Mouse (Mus musculus) spleen, postnatal 36 days (tissue): Measurements from ENCODE around the gene Mphosph6.

Experiments used
- DNase-seq, 2 experiments: peaks; one replicate each; pipeline ENCODE4 v3.0.0; 2022; ENCODE audit warnings: low spot score in 2 of 2, mixed read lengths in 1 of 2

Gene Mphosph6

DNA sequence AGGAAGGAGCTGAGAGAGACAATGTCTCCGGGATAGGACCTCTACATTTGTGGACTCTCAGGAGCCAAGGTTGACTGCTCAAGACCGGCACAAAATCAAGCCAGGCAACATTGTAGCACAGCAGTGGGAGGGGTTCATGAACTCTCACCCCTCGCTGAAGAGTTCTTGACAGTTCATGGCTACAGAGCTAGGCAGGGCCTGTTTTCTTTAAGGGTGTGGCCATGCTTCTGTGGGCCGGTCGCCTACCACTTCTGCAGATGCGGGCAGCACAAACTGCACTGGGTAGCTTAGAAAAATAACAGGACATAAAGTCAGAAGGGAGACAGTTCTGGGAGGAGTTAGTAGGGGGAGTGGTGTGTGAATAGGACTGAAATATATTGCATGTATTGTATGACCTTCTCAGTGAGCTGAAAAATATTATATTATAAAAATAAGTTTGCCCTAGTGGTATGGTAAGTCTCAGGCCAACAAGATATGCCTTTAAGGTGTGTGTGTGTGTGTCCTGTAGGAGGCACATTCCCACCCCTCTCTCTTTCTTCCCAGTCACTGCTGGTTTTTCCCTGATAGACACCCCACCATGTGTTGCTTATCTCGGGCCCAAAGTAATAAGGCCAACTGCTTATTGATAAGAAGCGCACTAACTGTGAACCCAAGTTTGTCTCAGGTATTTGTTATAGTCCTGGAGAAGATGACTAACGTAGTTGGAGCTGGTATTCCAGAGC lies 30.5 kb downstream of the Mphosph6 start:
- no peak for DNase-seq

DNA sequence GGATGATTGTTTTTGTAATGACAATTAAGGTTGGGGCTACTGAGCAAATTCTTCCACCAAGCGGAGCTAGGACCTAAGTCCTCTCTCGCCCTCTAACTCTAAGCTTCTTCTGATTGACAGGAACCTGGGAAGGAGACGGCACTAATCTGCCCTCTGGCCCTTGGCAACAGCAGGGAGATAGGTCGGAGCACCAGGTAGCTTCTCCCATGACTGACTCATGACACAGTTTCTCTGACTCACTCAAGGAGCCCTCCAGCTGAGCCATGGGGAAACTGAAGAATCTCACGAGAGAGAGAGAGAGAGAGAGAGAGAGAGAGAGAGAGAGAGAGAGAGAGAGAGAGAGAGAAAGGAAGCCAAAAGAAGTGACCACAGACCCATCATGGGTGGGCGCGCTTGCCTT lies 32.8 kb downstream of the Mphosph6 start:
- no peak for DNase-seq

- DNase-seq = no peak
Observed at GRCm38 (mm10) chr8:117765947-117766346, 35.8 kb downstream of the Mphosph6 start.

GRCm38 (mm10) chr8:117764625-117765024 lies 37.1 kb downstream of the Mphosph6 start:
- no peak for DNase-seq

DNA sequence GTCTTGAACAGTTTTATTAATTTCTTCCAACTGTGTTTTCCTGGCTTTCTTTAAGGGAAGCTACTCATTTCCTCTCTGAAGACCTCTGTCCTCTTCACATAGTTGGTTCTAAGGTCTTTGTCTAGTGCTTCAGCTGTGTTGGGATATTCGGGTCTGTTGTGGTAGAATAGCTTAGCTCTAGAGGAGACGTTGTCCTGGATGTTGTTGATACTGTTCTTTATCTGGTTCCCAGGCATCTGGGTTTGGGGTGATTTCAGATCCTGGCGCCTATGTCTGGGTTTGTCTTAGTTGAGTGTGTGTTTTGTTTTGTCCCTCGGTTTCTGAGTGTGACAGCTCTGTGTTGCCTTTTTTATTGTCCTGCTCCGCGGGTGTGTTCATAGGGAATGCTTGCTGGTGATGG lies 39.0 kb downstream of the Mphosph6 start:
- no peak for DNase-seq

GRCm38 (mm10) chr8:117757900-117758299 lies 43.8 kb downstream of the Mphosph6 start:
- DNase-seq = no peak

- DNase-seq = no peak
Observed at GRCm38 (mm10) chr8:117749436-117749835, 52.3 kb downstream of the Mphosph6 start.

DNA sequence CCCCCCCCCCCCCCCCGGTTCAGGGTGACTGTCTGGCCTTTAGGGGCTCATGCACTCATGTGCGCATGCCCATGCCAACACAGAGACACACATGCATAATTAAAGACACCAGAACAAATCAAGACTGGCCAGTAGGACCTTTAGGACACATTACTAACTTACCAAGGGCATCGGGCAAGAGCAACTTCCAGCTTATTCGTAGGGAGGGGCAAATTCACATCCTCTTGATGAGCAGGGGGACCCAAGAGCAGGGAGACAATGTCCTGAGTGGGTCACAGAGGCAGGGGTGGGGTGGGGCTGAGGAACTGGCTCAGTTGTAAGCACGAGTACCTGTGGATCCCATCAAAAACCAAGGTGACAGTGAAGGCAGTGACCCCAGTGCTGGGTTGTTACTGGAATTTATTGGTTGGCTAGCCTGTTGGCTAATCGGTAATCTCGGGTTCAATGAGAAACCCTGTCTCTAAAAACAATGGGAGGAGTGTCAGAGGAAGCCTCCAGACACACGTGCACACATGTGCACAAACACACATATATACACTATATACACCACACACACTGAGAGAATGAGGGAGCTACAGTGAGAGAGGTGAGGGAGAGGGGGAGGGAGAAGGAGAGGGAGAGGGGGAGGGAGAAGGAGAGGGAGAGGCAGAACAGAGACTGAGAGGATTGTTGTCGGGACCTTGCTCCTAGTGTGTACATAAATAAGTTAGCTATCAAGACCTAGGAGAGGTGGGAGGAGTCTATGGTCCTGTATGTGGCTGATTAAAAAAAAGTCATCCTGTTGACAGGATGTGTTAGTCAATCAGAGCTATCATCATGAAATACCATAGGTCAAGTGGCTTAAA lies 53.6 kb downstream of the Mphosph6 start:
- DNase-seq = no peak

- no peak for DNase-seq
Observed at GRCm38 (mm10) chr8:117747428-117747827, 54.3 kb downstream of the Mphosph6 start.

DNA sequence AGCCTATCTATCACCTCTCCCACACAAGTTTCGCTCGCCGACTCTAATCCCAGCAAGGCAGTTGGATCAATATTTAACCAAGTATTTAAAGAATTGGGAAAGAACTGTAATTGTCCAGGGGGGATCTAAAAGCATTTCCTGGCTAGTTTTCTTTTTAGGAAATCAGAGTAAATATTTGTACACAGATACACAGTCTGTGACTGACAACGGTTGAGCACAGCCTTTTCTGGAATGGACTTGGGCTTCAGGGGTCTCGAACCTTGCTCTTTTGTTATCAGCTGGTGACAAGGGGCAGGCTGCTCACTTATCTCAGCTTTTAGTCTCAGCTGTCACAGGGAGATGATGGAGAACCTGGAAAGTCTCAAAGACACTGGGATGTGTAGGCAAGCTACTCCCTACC lies 55.1 kb downstream of the Mphosph6 start:
- DNase-seq = no peak

- no peak for DNase-seq
Observed at GRCm38 (mm10) chr8:117742431-117743012, 59.2 kb downstream of the Mphosph6 start.
